Mouse (Mus musculus) C2C12 (cell line): ENCODE measurements at regions not wholly inside any gene's neighbourhood (a gene's known extent, or its start where the extent isn't known, plus 50 kb on each side); places are given as distances from the start of the nearest gene placed in this dataset.

Experiments used
- CTCF ChIP-seq: IDR thresholded peaks from one replicate; pipeline ENCODE4 v1.5.1; 2011; ENCODE audit not compliant: control insufficient read depth, insufficient read depth, insufficient read length
- MAX ChIP-seq: IDR thresholded peaks from one replicate; pipeline ENCODE4 v1.6.1; 2011; ENCODE audit warnings: mild to moderate bottlenecking, control low read depth

GRCm38 (mm10) chr15:68435961-68436360, 1935.3 kb upstream of the Lrrc6 start:
- TF ChIP-seq CTCF (no peak), MAX (no peak)
